Mouse (Mus musculus) heart, postnatal 25 days (tissue): ENCODE data around the gene Tmigd3. TPM values are rescaled to one million over a fixed set of nuclear protein-coding genes. Genes with fewer than 3 reads are reported as not detected.

Source experiments
- DNase-seq: peaks from one replicate; pipeline ENCODE4 v3.0.0; 2022; ENCODE audit warnings: low spot score
- intact Hi-C: fragments of 180-260 bp; cut with DNase I; formaldehyde crosslinking; loops from one replicate; pipeline ENCODE4 v1.15.1; 2025
- total RNA-seq, 2 experiments: library from RNA; stranded (reverse); gene quantifications; 2 replicates each; pipeline ENCODE4 v1.2.3; 2021

Tmigd3 gene
- not detected for total RNA-seq

- no peak for DNase-seq
- intact Hi-C loops, result no loop called here
These were observed at the start of gene Tmigd3, which contains the start of gene Adora3 for GRCm38 (mm10) chr3:105870558-105870957. Gene Tmigd3, plus strand, starts transcription at chr3:105870903. Gene Adora3, plus strand, starts transcription at chr3:105870858.

- intact Hi-C loops, result loop anchor here (5.0 kb wide), 1 partner anchor 134 kb away; the partner anchor contains the start of gene Ddx20
- no peak for DNase-seq
These were observed 49.2 kb upstream of the Tmigd3 start for GRCm38 (mm10) chr3:105821504-105821903.

GRCm38 (mm10) chr3:105823609-105824008, 47.1 kb upstream of the Tmigd3 start:
- no peak for DNase-seq
- intact Hi-C loops, result loop anchor here (2.0 to 5.0 kb wide), 3 partner anchors 23 to 136 kb away; partner anchors contain the start of genes Ddx20 and Rap1a

- peak; percentile 7 for DNase-seq
- intact Hi-C loops, result loop anchor here (2.0 to 5.0 kb wide), 3 partner anchors 23 to 137 kb away; partner anchors contain the start of genes Ddx20 and Rap1a
These were observed 46.6 kb upstream of the Tmigd3 start for GRCm38 (mm10) chr3:105824103-105824502.

GRCm38 (mm10) chr3:105824704-105825103, 46.0 kb upstream of the Tmigd3 start:
- intact Hi-C loops, result loop anchor here (2.0 to 5.0 kb wide), 4 partner anchors 24 to 137 kb away; partner anchors contain the start of genes Ddx20 and Rap1a
- DNase-seq, result no peak

GRCm38 (mm10) chr3:105825501-105826161, 45.1 kb upstream of the Tmigd3 start:
- peak; percentile 70 for DNase-seq
- intact Hi-C loops, result loop anchor here (2.0 to 5.0 kb wide), 3 partner anchors 25 to 67 kb away; partner anchors contain the start of gene Rap1a

- intact Hi-C loops, result no loop called here
- DNase-seq, result no peak
These were observed 39.1 kb upstream of the Tmigd3 start for GRCm38 (mm10) chr3:105831584-105831983.

GRCm38 (mm10) chr3:105835875-105836274, 34.8 kb upstream of the Tmigd3 start:
- DNase-seq, result no peak
- intact Hi-C loops, result no loop called here

- intact Hi-C loops, result no loop called here
These were observed 33.8 kb upstream of the Tmigd3 start for GRCm38 (mm10) chr3:105836883-105837282.

GRCm38 (mm10) chr3:105838655-105839054, 32.0 kb upstream of the Tmigd3 start:
- intact Hi-C loops, result no loop called here
- no peak for DNase-seq

More at GRCm38 (mm10) chr3:105836883-105837282, 33.8 kb upstream of the Tmigd3 start:
- no peak for DNase-seq

GRCm38 (mm10) chr3:105839836-105840235, 30.9 kb upstream of the Tmigd3 start:
- no peak for DNase-seq
- intact Hi-C loops, result no loop called here

- no peak for DNase-seq
- intact Hi-C loops, result no loop called here
These were observed 24.2 kb upstream of the Tmigd3 start for GRCm38 (mm10) chr3:105846294-105847069.

GRCm38 (mm10) chr3:105853781-105854180, 16.9 kb upstream of the Tmigd3 start:
- DNase-seq, result no peak
- intact Hi-C loops, result no loop called here

- DNase-seq, result no peak
- intact Hi-C loops, result no loop called here
These were observed 15.9 kb upstream of the Tmigd3 start for GRCm38 (mm10) chr3:105854786-105855185.

- intact Hi-C loops, result no loop called here
- no peak for DNase-seq
These were observed 13.2 kb upstream of the Tmigd3 start for GRCm38 (mm10) chr3:105857513-105857912.

GRCm38 (mm10) chr3:105861747-105862366, 8.8 kb upstream of the Tmigd3 start:
- DNase-seq, result no peak
- intact Hi-C loops, result loop anchor here (5.0 kb wide), 1 partner anchor 35 kb away; no protein-coding TSS in a partner anchor

GRCm38 (mm10) chr3:105864123-105864522, 6.6 kb upstream of the Tmigd3 start:
- no peak for DNase-seq

GRCm38 (mm10) chr3:105865122-105865521, 5.6 kb upstream of the Tmigd3 start:
- intact Hi-C loops, result no loop called here
- no peak for DNase-seq

More at GRCm38 (mm10) chr3:105864123-105864522, 6.6 kb upstream of the Tmigd3 start:
- intact Hi-C loops, result loop anchor here (5.0 kb wide), 1 partner anchor 37 kb away; no protein-coding TSS in a partner anchor

GRCm38 (mm10) chr3:105868135-105868534, 2.6 kb upstream of the Tmigd3 start:
- intact Hi-C loops, result no loop called here

GRCm38 (mm10) chr3:105872034-105872433, 1.3 kb downstream of the Tmigd3 start:
- no peak for DNase-seq
- intact Hi-C loops, result no loop called here

More at GRCm38 (mm10) chr3:105868135-105868534, 2.6 kb upstream of the Tmigd3 start:
- no peak for DNase-seq
